Mouse (Mus musculus) CH12.LX (cell line): ENCODE results near the gene Matn1. TPM values are rescaled to one million over a fixed set of nuclear protein-coding genes. Genes with fewer than 3 reads are reported as not detected.

Experiments
- DNase-seq: peaks from one replicate; pipeline ENCODE4 v3.0.0-alpha.2; 2013; ENCODE audit errors: extremely low read depth
- H3K27ac ChIP-seq: 2 replicates; pipeline ENCODE4 v1.5.1; 2012; ENCODE audit warnings: low read depth, mild to moderate bottlenecking, control low read depth, moderate library complexity; ENCODE audit not compliant: insufficient read depth
- H3K27me3 ChIP-seq: replicated peaks from 2 replicates; pipeline ENCODE3; 2012; ENCODE audit warnings: inconsistent platforms
- H3K36me3 ChIP-seq, 2 experiments: replicated peaks in 1 of 2; 2 replicates each; pipeline versions ENCODE3 to v1.6.1; 2012; ENCODE audit warnings: inconsistent platforms in 1 of 2, low read length in 1 of 2, mild to moderate bottlenecking in 1 of 2, mixed read lengths in 1 of 2, moderate library complexity in 1 of 2; ENCODE audit not compliant: control insufficient read depth in 1 of 2, insufficient read depth in 1 of 2
- H3K4me1 ChIP-seq, 2 experiments: 2 replicates each; pipeline ENCODE4 v1.6.1; 2012; ENCODE audit warnings: inconsistent platforms in 1 of 2, moderate library complexity in 1 of 2; ENCODE audit not compliant: insufficient read depth in 2 of 2, control insufficient read depth in 1 of 2
- H3K4me2 ChIP-seq: 2 replicates; pipeline ENCODE4 v1.6.1; 2012; ENCODE audit warnings: low read depth, mild to moderate bottlenecking, control low read depth; ENCODE audit not compliant: poor library complexity, insufficient read depth, severe bottlenecking
- H3K4me3 ChIP-seq, 3 experiments: fragments of 150-350 bp in 1 of 3; sonication (generic) in 1 of 3; replicated peaks in 1 of 3; 2 replicates each; pipeline versions ENCODE3 to v1.5.1; 2011 to 2012; ENCODE audit warnings: low read depth in 2 of 3, low read length in 2 of 3, mild to moderate bottlenecking in 2 of 3, moderate library complexity in 2 of 3, control low read depth in 1 of 3, improper control_type of control experiment in 1 of 3, inconsistent platforms in 1 of 3, mixed read lengths in 1 of 3; ENCODE audit not compliant: poor library complexity in 1 of 3
- H3K79me2 ChIP-seq: replicated peaks from 2 replicates; pipeline ENCODE4 v1.6.1; 2012; ENCODE audit warnings: mild to moderate bottlenecking, moderate library complexity; ENCODE audit not compliant: control insufficient read depth, poor library complexity, insufficient read depth, severe bottlenecking; ENCODE audit errors: extremely low read depth
- H3K9ac ChIP-seq: 2 replicates; pipeline ENCODE4 v1.6.1; 2012; ENCODE audit warnings: low read depth, mild to moderate bottlenecking, control low read depth, moderate library complexity; ENCODE audit not compliant: insufficient read depth
- H3K9me3 ChIP-seq: replicated peaks from 2 replicates; pipeline ENCODE3; 2012; ENCODE audit warnings: low read length, inconsistent platforms, mixed read lengths
- BHLHE40 ChIP-seq: IDR thresholded peaks from 2 replicates; pipeline ENCODE4 v1.6.1; 2011; ENCODE audit warnings: mild to moderate bottlenecking, low read depth, low read length, improper control_type of control experiment
- CHD1 ChIP-seq: IDR thresholded peaks from 2 replicates; pipeline ENCODE4 v1.6.1; 2012; ENCODE audit warnings: low read depth, low read length, improper control_type of control experiment, inconsistent platforms
- CTCF ChIP-seq, 2 experiments: IDR thresholded peaks in 1 of 2; conservative IDR thresholded peaks in 1 of 2; 2 replicates each; pipeline ENCODE4 v1.5.1; 2011 to 2012; ENCODE audit warnings: low read depth in 2 of 2, low read length in 2 of 2, improper control_type of control experiment in 1 of 2, inconsistent platforms in 1 of 2, mild to moderate bottlenecking in 1 of 2, moderate library complexity in 1 of 2
- E2F4 ChIP-seq: IDR thresholded peaks from 2 replicates; pipeline ENCODE4 v1.6.1; 2011; ENCODE audit warnings: low read depth, low read length, improper control_type of control experiment; ENCODE audit not compliant: insufficient replicate concordance
- ELF1 ChIP-seq: IDR thresholded peaks from 2 replicates; pipeline ENCODE4 v1.6.1; 2014; ENCODE audit warnings: low read depth, mild to moderate bottlenecking, inconsistent platforms, low read length, improper control_type of control experiment
- EP300 ChIP-seq: IDR thresholded peaks from 2 replicates; pipeline ENCODE4 v1.6.1; 2011; ENCODE audit warnings: low read length, improper control_type of control experiment
- ETS1 ChIP-seq: conservative IDR thresholded peaks from 2 replicates; pipeline ENCODE4 v1.6.1; 2012; ENCODE audit warnings: low read depth, mild to moderate bottlenecking, inconsistent platforms, low read length, improper control_type of control experiment, moderate library complexity
- GABPA ChIP-seq: IDR thresholded peaks from 2 replicates; pipeline ENCODE4 v1.6.1; 2012; ENCODE audit warnings: low read depth, low read length, improper control_type of control experiment, inconsistent platforms; ENCODE audit not compliant: insufficient replicate concordance
- HCFC1 ChIP-seq: IDR thresholded peaks from 2 replicates; pipeline ENCODE4 v1.6.1; 2012; ENCODE audit warnings: low read depth, mild to moderate bottlenecking, inconsistent platforms, low read length, improper control_type of control experiment
- IRF4 ChIP-seq: IDR thresholded peaks from 2 replicates; pipeline ENCODE4 v1.6.1; 2014; ENCODE audit warnings: low read depth, mild to moderate bottlenecking, inconsistent platforms, low read length, improper control_type of control experiment
- JUN ChIP-seq: IDR thresholded peaks from 2 replicates; pipeline ENCODE4 v1.6.1; 2011; ENCODE audit warnings: low read depth, mild to moderate bottlenecking, low read length, improper control_type of control experiment, moderate library complexity; ENCODE audit not compliant: insufficient read depth
- JUND ChIP-seq: conservative IDR thresholded peaks from 2 replicates; pipeline ENCODE4 v1.6.1; 2011; ENCODE audit warnings: low read depth, low read length, improper control_type of control experiment
- KAT2A ChIP-seq: IDR thresholded peaks from 2 replicates; pipeline ENCODE4 v1.6.1; 2012; ENCODE audit warnings: low read length, improper control_type of control experiment, inconsistent platforms; ENCODE audit not compliant: insufficient replicate concordance
- MAFK ChIP-seq: IDR thresholded peaks from 2 replicates; pipeline ENCODE4 v1.6.1; 2011; ENCODE audit warnings: low read length, improper control_type of control experiment; ENCODE audit not compliant: insufficient replicate concordance
- MAX ChIP-seq: IDR thresholded peaks from 2 replicates; pipeline ENCODE4 v1.6.1; 2011; ENCODE audit warnings: low read length, improper control_type of control experiment
- MAZ ChIP-seq: IDR thresholded peaks from 2 replicates; pipeline ENCODE4 v1.6.1; 2012; ENCODE audit warnings: low read depth, mild to moderate bottlenecking, inconsistent platforms, low read length, improper control_type of control experiment, moderate library complexity
- MEF2A ChIP-seq: IDR thresholded peaks from 2 replicates; pipeline ENCODE4 v1.6.1; 2014; ENCODE audit warnings: low read depth, mild to moderate bottlenecking, inconsistent platforms, low read length, improper control_type of control experiment, borderline replicate concordance
- MXI1 ChIP-seq: IDR thresholded peaks from 2 replicates; pipeline ENCODE4 v1.6.1; 2011; ENCODE audit warnings: mild to moderate bottlenecking, low read depth, low read length, improper control_type of control experiment
- MYC ChIP-seq: IDR thresholded peaks from 2 replicates; pipeline ENCODE4 v1.6.1; 2011; ENCODE audit warnings: low read depth, mild to moderate bottlenecking, improper control_type of control experiment, low read length
- NELFE ChIP-seq: IDR thresholded peaks from 2 replicates; pipeline ENCODE4 v1.6.1; 2011; ENCODE audit warnings: low read depth, low read length, improper control_type of control experiment
- NRF1 ChIP-seq: IDR thresholded peaks from 2 replicates; pipeline ENCODE4 v1.6.1; 2014; ENCODE audit warnings: low read depth, mild to moderate bottlenecking, inconsistent platforms, low read length, improper control_type of control experiment, moderate library complexity
- PAX5 ChIP-seq: IDR thresholded peaks from 2 replicates; pipeline ENCODE4 v1.6.1; 2012; ENCODE audit warnings: low read length, inconsistent platforms, mixed read lengths
- POLR2A ChIP-seq: IDR thresholded peaks from 2 replicates; pipeline ENCODE4 v1.6.1; 2011; ENCODE audit warnings: low read depth, mild to moderate bottlenecking, improper control_type of control experiment, low read length
- POLR2AphosphoS2 ChIP-seq: IDR thresholded peaks from 2 replicates; pipeline ENCODE4 v1.6.1; 2011; ENCODE audit warnings: low read depth, low read length, improper control_type of control experiment
- RAD21 ChIP-seq: IDR thresholded peaks from 2 replicates; pipeline ENCODE4 v1.6.1; 2011; ENCODE audit warnings: low read depth, mild to moderate bottlenecking, low read length, improper control_type of control experiment, moderate library complexity
- RCOR1 ChIP-seq: conservative IDR thresholded peaks from 2 replicates; pipeline ENCODE4 v1.6.1; 2012; ENCODE audit warnings: low read depth, mild to moderate bottlenecking, inconsistent platforms, low read length, improper control_type of control experiment
- SIN3A ChIP-seq: IDR thresholded peaks from 2 replicates; pipeline ENCODE4 v1.6.1; 2012; ENCODE audit warnings: low read length, improper control_type of control experiment, inconsistent platforms
- SMC3 ChIP-seq: IDR thresholded peaks from 2 replicates; pipeline ENCODE4 v1.6.1; 2011; ENCODE audit warnings: low read depth, low read length, improper control_type of control experiment
- TBP ChIP-seq: conservative IDR thresholded peaks from 2 replicates; pipeline ENCODE4 v1.6.1; 2011; ENCODE audit warnings: low read depth, low read length, improper control_type of control experiment
- TCF12 ChIP-seq: IDR thresholded peaks from 2 replicates; pipeline ENCODE4 v1.6.1; 2014; ENCODE audit warnings: low read depth, mild to moderate bottlenecking, inconsistent platforms, low read length, improper control_type of control experiment
- UBTF ChIP-seq: IDR thresholded peaks from 2 replicates; pipeline ENCODE4 v1.6.1; 2012; ENCODE audit warnings: low read depth, mild to moderate bottlenecking, inconsistent platforms, low read length, improper control_type of control experiment, moderate library complexity
- USF1 ChIP-seq: IDR thresholded peaks from 2 replicates; pipeline ENCODE4 v1.6.1; 2014; ENCODE audit warnings: low read depth, mild to moderate bottlenecking, inconsistent platforms, low read length, improper control_type of control experiment
- USF2 ChIP-seq: conservative IDR thresholded peaks from 2 replicates; pipeline ENCODE4 v1.6.1; 2011; ENCODE audit warnings: low read depth, low read length, improper control_type of control experiment
- ZKSCAN1 ChIP-seq: IDR thresholded peaks from 2 replicates; pipeline ENCODE4 v1.6.1; 2012; ENCODE audit warnings: low read depth, inconsistent platforms, low read length, improper control_type of control experiment, borderline replicate concordance
- ZMIZ1 ChIP-seq: IDR thresholded peaks from 2 replicates; pipeline ENCODE4 v1.6.1; 2012; ENCODE audit warnings: low read depth, mild to moderate bottlenecking, inconsistent platforms, low read length, improper control_type of control experiment
- ZNF384 ChIP-seq: IDR thresholded peaks from 2 replicates; pipeline ENCODE4 v1.6.1; 2012; ENCODE audit warnings: low read depth, low read length, improper control_type of control experiment, inconsistent platforms
- dilution Hi-C: fragments of 300-500 bp; cut with MboI; formaldehyde crosslinking; loops from 2 replicates; pipeline ENCODE4 v1.14.3; 2020; ENCODE audit warnings: low sequenced_read_pairs; ENCODE audit not compliant: extremely low pct_unique_long_range_greater_than_20kb, extremely low pct_ligation_motif_present
- in situ Hi-C: fragments of 300-500 bp; cut with MboI; formaldehyde crosslinking; loops from 3 replicates; pipeline ENCODE4 v1.14.3; 2019; ENCODE audit warnings: low sequenced_read_pairs, low pct_ligation_motif_present, low pct_unique_long_range_greater_than_20kb, mixed read lengths
- polyA plus RNA-seq: library from polyadenylated mRNA; unstranded; fragments of >175 nt; gene quantifications from 2 replicates; pipeline ENCODE4 v1.2.1, GENCODE M21; 2012; ENCODE audit warnings: low read depth; ENCODE audit not compliant: insufficient read length
- total RNA-seq, 2 experiments: library from RNA; depleted of rRNA; stranded (reverse); fragments of 300-350 nt in 1 of 2; fragments of >200 nt in 1 of 2; gene quantifications; 2 replicates each; pipeline ENCODE4 v1.2.3; 2012 to 2014

The Matn1 gene
- total and polyA plus RNA-seq, 3 experiments = 0.52 to 3.5 (median 0.76) TPM

DNA sequence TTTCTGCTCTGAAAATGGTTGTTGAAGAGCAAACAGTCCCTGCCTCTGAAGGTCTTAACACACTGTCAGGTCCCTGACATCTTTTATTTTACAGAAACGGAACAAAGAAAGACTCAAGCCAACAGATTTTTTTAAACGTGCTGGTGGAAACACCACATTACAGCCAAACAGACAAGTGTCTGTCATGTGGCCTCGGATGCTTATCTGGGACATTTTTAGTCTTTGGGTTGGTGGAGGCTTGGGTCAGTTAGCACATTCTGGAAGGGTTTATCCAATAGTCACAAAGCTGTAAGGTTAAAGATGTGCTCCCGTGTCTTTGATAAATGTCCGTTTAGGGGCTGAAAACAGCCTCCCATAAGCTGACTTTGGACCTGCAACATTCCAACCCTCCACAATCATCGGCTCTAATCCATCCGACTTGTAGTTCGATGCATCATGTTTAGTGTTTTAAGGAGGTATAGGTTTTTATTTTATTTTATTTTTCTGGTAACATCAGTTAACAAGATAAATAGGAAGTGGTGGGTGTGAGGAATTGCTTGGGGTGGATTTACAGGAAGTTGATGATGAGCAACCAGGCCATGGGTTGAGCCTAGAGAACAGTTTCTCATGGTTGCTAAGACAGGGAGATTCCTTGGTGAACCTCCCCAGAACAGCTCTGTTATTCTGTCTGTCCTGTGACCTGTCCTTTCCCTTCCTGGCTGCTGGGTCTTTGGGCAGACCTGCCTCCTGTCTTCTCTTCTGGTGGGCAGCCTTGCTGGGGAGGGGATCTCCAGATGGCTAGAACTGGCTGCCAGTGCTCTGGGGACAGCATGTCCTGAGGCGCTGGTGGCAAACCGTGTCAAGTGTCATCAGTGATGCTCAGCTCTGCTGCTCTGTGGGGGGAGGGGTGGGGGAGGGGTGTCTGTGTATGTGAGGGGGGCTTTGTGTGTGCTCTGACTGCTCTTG, 25.1 kb upstream of the Matn1 start:
- Histone ChIP-seq H3K4me2 (peak overlapping the region; percentile 85), H3K9ac (peak overlapping the region; percentile 98), H3K27ac (peak overlapping the region; percentile 86), H3K79me2 (peaks cover 99% of the 10 kb centered on the region), H3K4me1 (peaks cover 33 to 78% of the 10 kb centered on the region in 2 experiments), H3K4me3 (peak overlapping the region in 2 of 3 experiments; percentile 20 to 68), H3K36me3 (peaks cover 50 to 81% of the 10 kb centered on the region in 2 experiments), H3K9me3 (no peaks in the 10 kb centered on the region), H3K27me3 (no peaks in the 10 kb centered on the region)
- DNase-seq = no peak
- no peak for TF ChIP-seq E2F4
- no peak for TF ChIP-seq JUN
- TF ChIP-seq ETS1 = no peak
- TF ChIP-seq TCF12 = no peak
- no peak for TF ChIP-seq GABPA
- TF ChIP-seq MEF2A = no peak
- TF ChIP-seq USF1 = no peak
- TF ChIP-seq MAFK = no peak
- peak; percentile 25; the same call in 1 of the 2 replicates for TF ChIP-seq BHLHE40
- no peak; the same call in 1 of the 2 replicates for TF ChIP-seq ZMIZ1
- TF ChIP-seq NELFE = no peak
- TF ChIP-seq PAX5 = no peak
- peak; percentile 32; the same call in 1 of the 2 replicates for TF ChIP-seq SIN3A
- no peak for TF ChIP-seq UBTF
- TF ChIP-seq EP300 = no peak
- no peak for TF ChIP-seq TBP
- no peak for TF ChIP-seq MYC
- TF ChIP-seq NRF1 = no peak
- no peak for TF ChIP-seq RAD21
- TF ChIP-seq JUND = no peak
- TF ChIP-seq CTCF (conservative IDR thresholded peaks at IDR 0.05 in 1 of 2, IDR thresholded peaks at IDR 0.05 in 1 of 2; ENCODE audit: low read depth in 2 of 2, low read length in 2 of 2) = no peak
- no peak for TF ChIP-seq RCOR1
- TF ChIP-seq ZKSCAN1 = no peak
- TF ChIP-seq HCFC1 = no peak
- TF ChIP-seq CHD1 = no peak
- peak; percentile 22; the same call in 1 of the 2 replicates for TF ChIP-seq MXI1
- TF ChIP-seq POLR2AphosphoS2 = no peak
- no peak for TF ChIP-seq KAT2A
- TF ChIP-seq POLR2A = no peak
- no peak for TF ChIP-seq MAX
- TF ChIP-seq USF2 = no peak
- no peak; the same call in 1 of the 2 replicates for TF ChIP-seq ELF1
- TF ChIP-seq SMC3 = no peak
- no peak for TF ChIP-seq MAZ
- TF ChIP-seq ZNF384 = 0 out of 2 replicates have a peak, but pooled peaks have one; percentile 35
- 0 out of 2 replicates have a peak, but pooled peaks have one; percentile 4 for TF ChIP-seq IRF4
- in situ Hi-C loops (no loop called here), dilution Hi-C loops (no loop called here)
